ENCODE assay signal across 8 mouse cellular contexts in genomic region chr13:62908163-62908559, GRCm38 (mm10). TPM values are rescaled to one million over a fixed set of nuclear protein-coding genes. Genes with fewer than 3 reads are reported as not detected.
DNase-seq lines count a peak whose midpoint lies in the region; ATAC-seq lines count a peak whose summit lies in the region.

No protein-coding gene starts in this region.

- 0 out of 2 replicates have a peak overlapping the region, but pooled peaks have one; percentile 12 for H3K4me2 ChIP-seq in intestine, embryonic 15.5 days (replicated peaks)
- H3K4me2 ChIP-seq in liver, embryonic 16.5 days (ENCODE audit: low read depth, low read length): no peak overlapping the region
- H3K4me2 ChIP-seq in stomach, embryonic 16.5 days (ENCODE audit: low read depth, low read length): peak overlapping the region; percentile 26
- H3K4me2 ChIP-seq in heart, embryonic 11.5 days: no peak overlapping the region

- 0 out of 2 replicates have a peak, but pooled peaks cover 8% of the 10 kb centered on the region for H3K4me1 ChIP-seq in intestine, embryonic 15.5 days (replicated peaks)
- peaks cover 19% of the 10 kb centered on the region for H3K4me1 ChIP-seq in liver, embryonic 16.5 days (ENCODE audit: control insufficient read depth, low read depth, low read length)
- H3K4me1 ChIP-seq in stomach, embryonic 16.5 days (ENCODE audit: control insufficient read depth, insufficient read depth, low read length): peaks cover 10% of the 10 kb centered on the region
- no peaks in the 10 kb centered on the region for H3K4me1 ChIP-seq in heart, embryonic 11.5 days (ENCODE audit: control insufficient read depth, insufficient read depth, low read length)

- no peak overlapping the region for H3K4me3 ChIP-seq in intestine, embryonic 15.5 days (replicated peaks)
- H3K4me3 ChIP-seq in liver, embryonic 16.5 days (ENCODE audit: low read depth, low read length): no peak overlapping the region
- no peak overlapping the region for H3K4me3 ChIP-seq in stomach, embryonic 16.5 days (replicated peaks; ENCODE audit: low read length)
- no peak overlapping the region for H3K4me3 ChIP-seq in heart, embryonic 11.5 days (ENCODE audit: low read depth, low read length)

- H3K27me3 ChIP-seq in intestine, embryonic 15.5 days (replicated peaks): no peaks in the 10 kb centered on the region
- no peaks in the 10 kb centered on the region for H3K27me3 ChIP-seq in liver, embryonic 16.5 days (ENCODE audit: control insufficient read depth, insufficient read depth, low read depth, low read length)
- no peaks in the 10 kb centered on the region for H3K27me3 ChIP-seq in stomach, embryonic 16.5 days (ENCODE audit: control insufficient read depth, insufficient read depth, low read length)
- H3K27me3 ChIP-seq in heart, embryonic 11.5 days (ENCODE audit: control insufficient read depth, insufficient read depth, low read length): no peaks in the 10 kb centered on the region

- 20% methylated on average over 8 of the region's 8 CpGs for WGBS in intestine, embryonic 15.5 days
- 51% methylated on average over 8 of the region's 8 CpGs for WGBS in liver, embryonic 16.5 days (ENCODE audit: insufficient replicate concordance)
- WGBS in stomach, embryonic 16.5 days: 28% methylated on average over 8 of the region's 8 CpGs
- 38% methylated on average over 8 of the region's 8 CpGs for WGBS in heart, embryonic 11.5 days (ENCODE audit: insufficient replicate concordance)

- DNase-seq in urinary bladder, adult 2 months (ENCODE audit: low spot score): peak; percentile 20
- no peak for DNase-seq in urinary bladder, postnatal 10 days (ENCODE audit: low spot score)
- no peak for DNase-seq in spleen, adult 18-20 months
- no peak for DNase-seq in cerebellum, adult 9-10 months

- H3K27ac ChIP-seq in intestine, embryonic 15.5 days: peak overlapping the region; percentile 61
- H3K27ac ChIP-seq in liver, embryonic 16.5 days (ENCODE audit: low read length): peak overlapping the region; percentile 85
- H3K27ac ChIP-seq in stomach, embryonic 16.5 days (ENCODE audit: low read length): peak overlapping the region; percentile 77
- H3K27ac ChIP-seq in heart, embryonic 11.5 days (ENCODE audit: low read depth, low read length): no peak overlapping the region

- H3K9me3 ChIP-seq in intestine, embryonic 15.5 days: no peaks in the 10 kb centered on the region
- H3K9me3 ChIP-seq in liver, embryonic 16.5 days (replicated peaks; ENCODE audit: control insufficient read depth, low read length): no peaks in the 10 kb centered on the region
- H3K9me3 ChIP-seq in stomach, embryonic 16.5 days (replicated peaks; ENCODE audit: control insufficient read depth, low read length): no peaks in the 10 kb centered on the region
- H3K9me3 ChIP-seq in heart, embryonic 11.5 days (replicated peaks; ENCODE audit: control insufficient read depth, low read length): no peaks in the 10 kb centered on the region

- H3K36me3 ChIP-seq in intestine, embryonic 15.5 days: no peaks in the 10 kb centered on the region
- no peaks in the 10 kb centered on the region for H3K36me3 ChIP-seq in liver, embryonic 16.5 days (ENCODE audit: control insufficient read depth, insufficient read depth)
- H3K36me3 ChIP-seq in stomach, embryonic 16.5 days (ENCODE audit: control insufficient read depth, insufficient read depth, low read length): no peaks in the 10 kb centered on the region
- H3K36me3 ChIP-seq in heart, embryonic 11.5 days (ENCODE audit: control insufficient read depth, insufficient read depth, low read length): no peaks in the 10 kb centered on the region

- H3K9ac ChIP-seq in intestine, embryonic 15.5 days: no peak overlapping the region
- H3K9ac ChIP-seq in liver, embryonic 16.5 days (ENCODE audit: low read depth, low read length): no peak overlapping the region
- no peak overlapping the region for H3K9ac ChIP-seq in stomach, embryonic 16.5 days (ENCODE audit: low read length)
- H3K9ac ChIP-seq in heart, embryonic 11.5 days (ENCODE audit: low read depth, low read length): no peak overlapping the region

- ATAC-seq in intestine, embryonic 15.5 days: peak; percentile 97
- peak; percentile 86 for ATAC-seq in liver, embryonic 16.5 days (ENCODE audit: low read depth)
- ATAC-seq in stomach, embryonic 16.5 days (ENCODE audit: insufficient read depth, low FRiP score): peak; percentile 90
- no peak for ATAC-seq in heart, embryonic 11.5 days (replicated peaks; ENCODE audit: insufficient number of reproducible peaks, low FRiP score, low TSS enrichment)

RNA-seq across cellular contexts. Expression of gene Fbp1, which starts 20.1 kb away (rescaled TPM):
- polyA plus RNA-seq in urinary bladder, adult 2 months (2012; rRNA removed): 12.4 and 13.1 TPM in 2 replicates
- polyA plus RNA-seq in intestine, embryonic 15.5 days (2015; fragmentation: Nextera tagmentation; extraction: Ambion mirVana): 2.2 and 4.0 TPM in 2 replicates
- 105 and 149 TPM in 2 replicates for polyA plus RNA-seq in liver, embryonic 16.5 days (2015; fragmentation: Nextera tagmentation; extraction: Ambion mirVana)
- 4.1 and 4.2 TPM in 2 replicates for polyA plus RNA-seq in stomach, embryonic 16.5 days (2015; fragmentation: Nextera tagmentation; extraction: Ambion mirVana)
- not detected in 2 replicates for polyA plus RNA-seq in heart, embryonic 11.5 days (2014; fragmentation: Nextera tagmentation; extraction: Ambion mirVana)

RNA-seq across cellular contexts. Expression of gene Fbp2, which starts 49.9 kb away (rescaled TPM):
- polyA plus RNA-seq in urinary bladder, adult 2 months (2012; rRNA removed): 29.3 and 33.6 TPM in 2 replicates
- 246 and 281 TPM in 2 replicates for polyA plus RNA-seq in intestine, embryonic 15.5 days (2015; fragmentation: Nextera tagmentation; extraction: Ambion mirVana)
- 0.33 and 3.2 TPM in 2 replicates for polyA plus RNA-seq in liver, embryonic 16.5 days (2015; fragmentation: Nextera tagmentation; extraction: Ambion mirVana)
- 112 and 124 TPM in 2 replicates for polyA plus RNA-seq in stomach, embryonic 16.5 days (2015; fragmentation: Nextera tagmentation; extraction: Ambion mirVana)
- polyA plus RNA-seq in heart, embryonic 11.5 days (2014; fragmentation: Nextera tagmentation; extraction: Ambion mirVana): 0.11 TPM in 1 of 2 replicates, not detected in the other

RNA-seq across cellular contexts. Expression of gene 2010111I01Rik, which starts 56.5 kb away (rescaled TPM):
- 290 and 374 TPM in 2 replicates for polyA plus RNA-seq in urinary bladder, adult 2 months (2012; rRNA removed)
- polyA plus RNA-seq in intestine, embryonic 15.5 days (2015; fragmentation: Nextera tagmentation; extraction: Ambion mirVana): 93.5 and 96.3 TPM in 2 replicates
- polyA plus RNA-seq in liver, embryonic 16.5 days (2015; fragmentation: Nextera tagmentation; extraction: Ambion mirVana): 15.9 and 16.3 TPM in 2 replicates
- polyA plus RNA-seq in stomach, embryonic 16.5 days (2015; fragmentation: Nextera tagmentation; extraction: Ambion mirVana): 119 and 131 TPM in 2 replicates
- 49.6 and 58.9 TPM in 2 replicates for polyA plus RNA-seq in heart, embryonic 11.5 days (2014; fragmentation: Nextera tagmentation; extraction: Ambion mirVana)

Comparison
In these comparisons a context has a peak if more than half of its experiments do, and no peak if none do; other contexts are left out.
1. H3K4me2 ChIP-seq: peak in intestine, embryonic 15.5 days (single experiment) and stomach, embryonic 16.5 days (single experiment); none in liver, embryonic 16.5 days (single experiment) and heart, embryonic 11.5 days (single experiment).